Mouse (Mus musculus): ENCODE measurements around the gene Ccr4.
A peak's percentile ranks its signal among the peaks of the same experiment; 100 is the strongest.

Ccr4 gene

DNA sequence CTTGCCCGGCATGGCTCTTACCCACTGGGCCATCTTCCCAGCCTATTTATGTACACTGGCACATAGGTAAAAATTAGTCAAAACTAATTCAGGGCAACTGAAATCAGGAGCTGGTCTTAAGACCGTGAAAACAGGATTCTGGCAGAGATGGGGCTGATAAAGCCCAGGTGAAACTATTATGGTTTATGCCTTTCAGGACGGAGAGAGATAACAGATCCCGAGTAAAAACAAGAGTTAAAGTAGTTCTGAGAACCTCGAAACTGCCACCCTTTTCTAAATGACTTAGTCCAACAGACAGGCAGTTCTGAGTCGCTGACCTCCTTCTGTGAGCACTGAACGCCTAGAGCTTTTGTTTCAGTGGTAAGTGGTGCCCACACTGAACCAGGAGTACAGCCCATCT is 32.8 kb downstream of the Ccr4 start:
- DNase-seq (ENCODE audit: low read depth, low spot score) = no peak

DNA sequence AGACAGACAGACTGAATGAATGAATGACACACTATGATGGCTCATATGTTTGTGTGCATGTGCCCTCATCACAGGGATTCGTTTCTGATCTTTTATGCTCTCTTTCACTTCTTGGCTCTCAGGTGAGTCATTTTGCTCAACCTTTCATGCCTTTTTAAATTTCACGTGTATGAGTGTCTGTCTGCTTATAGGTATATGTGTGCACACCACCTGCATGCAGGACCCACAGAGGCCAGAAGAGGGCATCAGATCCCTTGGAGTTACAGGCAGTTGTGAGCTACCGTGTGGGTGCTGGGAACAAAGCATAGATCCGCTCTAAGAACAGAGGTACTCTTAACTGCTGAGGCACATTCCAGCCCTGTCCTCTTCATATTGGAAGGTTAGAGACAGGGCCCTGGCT is 36.0 kb downstream of the Ccr4 start:
- DNase-seq (ENCODE audit: low read depth, low spot score) = no peak

DNA sequence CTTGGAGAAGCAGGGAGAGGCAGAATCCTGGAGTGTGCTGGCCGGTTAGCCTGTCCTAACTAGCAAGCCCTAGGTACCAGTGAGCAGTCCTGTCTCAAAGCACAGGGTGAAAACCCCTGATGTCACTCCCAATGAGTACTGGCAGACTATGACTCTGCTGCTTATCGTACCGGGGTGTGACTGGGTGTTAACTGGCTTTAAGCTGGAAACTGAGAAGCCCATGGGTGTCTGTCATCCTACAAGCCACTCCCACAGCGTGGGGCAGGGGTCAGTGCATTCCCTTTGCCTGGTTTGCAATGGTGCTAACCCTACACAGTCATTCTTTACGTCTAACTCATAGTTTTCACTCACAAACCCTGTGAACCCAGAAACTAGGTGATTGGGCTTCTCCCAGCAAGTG is 36.5 kb downstream of the Ccr4 start:
- DNase-seq (ENCODE audit: low read depth, low spot score) = no peak

DNA sequence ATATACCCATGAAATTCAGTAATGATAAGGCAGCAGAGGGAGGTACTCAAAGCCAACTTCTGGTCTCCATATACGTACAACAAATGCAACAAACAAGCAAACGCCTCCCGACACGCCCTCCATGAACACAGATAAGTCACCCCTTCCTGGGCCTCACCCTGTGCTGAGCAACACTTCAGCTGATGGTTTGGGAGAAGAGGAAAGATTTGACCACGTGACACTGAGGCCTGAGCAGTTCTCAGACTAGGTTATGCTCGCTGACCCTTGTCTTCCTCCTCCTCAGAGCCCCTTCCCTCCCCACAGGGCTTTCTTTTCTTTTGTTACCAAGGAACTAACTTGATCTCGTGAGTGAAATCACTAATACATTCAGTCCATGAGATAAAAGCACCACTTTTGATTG is 37.8 kb downstream of the Ccr4 start:
- DNase-seq (ENCODE audit: low read depth, low spot score) = no peak

DNA sequence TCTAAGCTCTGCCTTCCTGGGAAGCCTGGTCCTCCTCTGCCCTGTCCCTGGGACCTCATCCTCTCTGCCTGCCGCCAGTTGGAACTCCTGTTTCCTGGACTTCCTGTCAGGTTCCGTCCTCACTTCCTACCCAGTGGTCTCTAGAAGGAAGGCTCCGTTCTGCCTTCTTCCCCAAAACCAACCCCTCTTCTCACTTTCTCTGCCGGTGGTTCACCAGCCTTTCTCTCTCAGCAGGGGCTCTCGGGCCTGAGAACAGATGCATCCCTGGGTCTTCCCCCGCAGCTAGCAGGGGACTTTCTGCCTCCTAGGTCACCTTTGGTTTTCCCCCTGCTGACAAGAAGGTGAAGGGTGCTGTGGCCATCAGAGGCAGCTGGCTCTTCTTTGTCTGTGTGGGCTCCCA is 39.3 kb downstream of the Ccr4 start:
- DNase-seq (ENCODE audit: low read depth, low spot score) = no peak

DNA sequence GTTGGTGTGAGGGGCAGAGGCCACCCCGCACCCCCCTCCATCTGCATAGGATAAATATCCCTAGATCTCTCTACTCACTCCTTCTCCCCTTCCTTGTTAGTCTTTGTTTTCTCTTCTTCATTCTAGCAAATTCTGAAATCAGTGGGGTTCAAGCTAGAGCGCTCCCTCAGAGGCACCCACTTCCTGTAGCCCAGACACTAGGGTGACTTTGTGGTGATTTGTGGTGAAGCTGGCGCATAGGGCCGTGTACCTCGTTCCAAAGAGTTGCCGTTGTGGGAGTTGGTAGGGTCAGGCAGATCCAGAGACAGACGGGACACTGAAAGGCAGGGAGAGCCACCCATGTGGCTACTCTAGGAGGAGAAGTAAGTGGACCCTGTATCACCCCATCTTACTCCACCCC is 42.1 kb downstream of the Ccr4 start:
- peak; percentile 40 for DNase-seq (ENCODE audit: low read depth, low spot score)

DNA sequence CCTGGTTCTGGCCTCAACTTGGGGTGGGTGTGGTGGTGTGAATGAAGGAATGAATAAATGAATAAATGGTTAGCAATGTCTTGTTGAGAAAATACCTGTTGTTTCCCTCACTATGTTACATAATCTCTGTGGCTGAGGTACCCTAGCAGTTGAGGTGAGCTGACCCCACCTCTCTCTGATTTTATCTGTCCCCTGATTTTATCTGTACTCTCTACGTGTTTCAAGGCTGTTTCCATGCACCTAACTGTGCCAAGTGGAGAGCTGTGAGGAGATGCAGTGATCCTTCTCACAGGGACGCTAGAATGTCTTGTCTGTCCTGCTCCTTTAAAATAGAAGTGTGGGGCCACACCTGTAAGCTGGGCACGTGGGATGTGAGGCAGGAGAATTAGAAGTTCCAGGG is 46.3 kb downstream of the Ccr4 start:
- no peak for DNase-seq (ENCODE audit: low read depth, low spot score)

DNA sequence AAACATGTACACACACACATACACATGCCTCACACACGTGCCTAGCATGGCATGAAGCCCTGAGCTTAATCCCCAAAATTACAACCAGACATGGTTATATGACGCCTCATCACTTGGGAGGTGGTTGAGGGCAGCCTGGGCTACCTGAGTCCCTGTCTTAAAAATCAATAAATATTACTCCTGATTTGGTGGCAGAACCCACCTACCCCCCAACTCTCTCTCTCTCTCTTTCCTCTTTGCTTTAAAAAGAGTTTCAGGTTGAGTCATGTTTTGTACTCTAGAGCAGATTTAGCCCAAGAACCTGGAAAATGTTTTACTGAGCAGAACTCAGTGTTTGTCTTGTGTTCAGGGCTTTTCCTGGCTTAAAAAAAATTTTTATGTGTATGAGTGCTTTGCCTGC is 49.3 kb downstream of the Ccr4 start:
- no peak for DNase-seq (ENCODE audit: low read depth, low spot score)

DNA sequence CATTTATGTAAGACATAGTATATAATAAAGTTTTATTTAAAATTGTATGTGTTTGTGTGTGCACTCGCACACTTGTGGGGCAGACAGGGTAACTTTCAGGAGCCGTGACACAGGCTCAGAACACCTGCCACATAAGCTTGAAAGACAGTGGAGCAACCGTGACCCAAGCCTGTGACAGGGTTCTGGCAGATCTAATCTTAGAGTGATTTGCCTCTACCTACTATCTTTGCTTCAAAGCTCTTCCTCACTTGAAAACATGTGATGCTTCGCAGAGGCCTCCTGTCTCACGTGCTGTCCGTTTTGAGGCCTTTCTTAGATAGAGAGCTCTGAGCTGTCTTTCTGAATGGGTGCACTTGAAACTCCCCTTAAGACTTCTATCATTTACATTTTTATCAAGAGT is 52.3 kb downstream of the Ccr4 start:
- DNase-seq (ENCODE audit: low read depth, low spot score) = peak; percentile 59

DNA sequence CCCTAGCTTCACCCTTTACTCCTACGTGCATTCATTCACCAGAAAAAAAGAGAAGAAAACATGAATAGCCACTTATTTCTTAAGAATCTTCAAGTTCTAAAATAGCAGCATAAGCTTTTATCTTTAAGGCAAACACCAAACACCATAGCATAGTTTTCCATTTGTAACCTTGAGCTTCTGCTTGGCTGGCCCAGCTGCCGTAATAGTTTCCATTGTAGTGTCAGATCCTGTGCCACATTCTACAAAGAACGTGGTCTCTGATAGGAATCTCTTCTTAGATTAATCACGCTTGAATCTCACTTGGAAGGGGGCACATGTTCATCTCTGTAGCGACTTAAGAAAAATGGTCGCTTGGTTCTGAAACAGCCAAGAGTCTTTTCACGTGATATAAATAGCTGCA is 53.1 kb downstream of the Ccr4 start:
- peak; percentile 81 for DNase-seq (ENCODE audit: low read depth, low spot score)

DNA sequence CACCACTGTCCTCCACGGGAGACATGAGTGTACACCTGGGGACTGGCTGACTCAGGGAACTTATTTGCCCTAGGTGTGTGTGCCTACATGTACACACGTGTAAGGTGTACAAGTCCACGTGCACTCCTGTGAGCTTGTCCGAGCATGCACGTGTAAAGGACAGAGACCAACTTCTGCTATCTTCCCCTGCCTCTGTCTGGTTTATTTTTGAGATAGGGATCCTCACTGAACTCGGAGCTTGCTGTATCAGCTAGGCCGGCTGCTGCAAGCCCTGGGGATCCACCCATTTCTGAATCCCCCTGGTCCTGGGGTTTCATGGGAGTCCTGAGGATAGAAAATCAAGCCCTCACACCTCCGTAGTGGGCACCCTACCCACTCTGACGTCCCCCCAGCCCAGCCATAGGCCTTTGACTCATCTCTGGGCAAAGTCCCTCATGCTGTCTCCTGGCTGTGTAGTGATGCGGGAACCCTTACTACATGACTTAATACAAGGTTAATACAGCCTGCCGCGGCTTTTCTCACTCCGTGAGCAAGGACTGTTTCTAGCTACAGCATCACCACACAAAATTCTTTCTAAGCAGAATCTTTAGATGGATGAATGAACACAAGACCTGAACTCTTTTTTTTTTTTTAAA is 55.5 kb downstream of the Ccr4 start:
- no peak for DNase-seq (ENCODE audit: low read depth, low spot score)

DNA sequence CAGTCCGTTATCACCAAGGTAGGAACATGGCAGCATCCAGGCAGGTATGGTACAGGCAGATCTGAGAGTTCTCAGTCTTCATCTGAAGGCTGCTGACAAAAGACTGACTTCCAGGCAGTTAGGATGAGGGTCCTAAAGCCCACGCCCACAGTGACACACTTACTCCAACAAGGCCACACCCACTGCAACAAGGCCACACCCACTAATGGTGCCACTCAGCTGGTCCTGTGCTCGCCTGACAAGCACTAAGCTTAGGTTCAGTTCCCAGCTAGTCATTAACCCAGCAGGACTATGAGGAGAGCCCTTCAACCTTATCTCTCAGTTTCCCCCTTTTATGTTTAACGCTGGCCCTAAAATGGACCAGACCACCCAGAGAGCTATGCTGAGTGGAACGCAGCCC is 56.0 kb downstream of the Ccr4 start:
- DNase-seq (ENCODE audit: low read depth, low spot score) = no peak

DNA sequence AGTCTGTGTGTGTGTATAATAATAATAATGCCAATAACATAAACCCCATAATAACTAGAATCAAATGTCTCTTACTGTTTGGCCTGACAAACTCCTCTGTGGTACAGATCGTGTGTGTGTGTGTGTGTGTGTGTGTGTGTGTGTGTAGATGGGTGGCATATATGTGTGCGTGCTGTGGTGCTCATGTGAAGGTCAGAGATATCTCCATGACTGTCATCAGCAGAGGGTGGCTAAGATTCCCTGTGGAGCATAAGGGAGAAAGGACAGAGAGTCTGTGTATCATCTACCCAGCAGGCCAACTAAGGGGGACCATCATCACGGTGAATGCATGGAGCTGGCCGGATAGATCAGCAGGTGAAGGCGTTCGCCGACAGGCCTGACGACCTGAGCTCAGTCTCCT is 57.8 kb downstream of the Ccr4 start:
- DNase-seq (ENCODE audit: low read depth, low spot score) = no peak

DNA sequence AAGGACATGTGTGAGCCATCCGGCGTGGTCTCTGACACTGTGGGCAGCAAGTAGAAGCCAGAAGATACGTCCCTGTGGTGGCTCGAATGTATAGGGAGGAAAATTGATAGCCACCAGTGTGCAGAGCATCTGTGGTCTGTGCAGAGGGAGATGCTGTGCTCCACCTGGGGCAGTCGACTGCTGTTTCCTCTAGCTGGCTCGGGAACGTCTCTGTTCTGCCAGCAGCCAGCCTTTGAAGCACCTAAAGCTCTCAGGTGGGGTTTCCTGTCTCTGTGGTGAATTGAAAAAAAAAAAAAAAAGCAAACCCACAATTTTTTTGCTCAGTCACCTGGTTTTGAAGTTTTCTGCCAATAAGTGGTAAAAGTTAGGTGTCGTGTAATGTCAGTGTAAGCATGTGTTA is 61.4 kb downstream of the Ccr4 start:
- DNase-seq (ENCODE audit: low read depth, low spot score) = peak; percentile 86

DNA sequence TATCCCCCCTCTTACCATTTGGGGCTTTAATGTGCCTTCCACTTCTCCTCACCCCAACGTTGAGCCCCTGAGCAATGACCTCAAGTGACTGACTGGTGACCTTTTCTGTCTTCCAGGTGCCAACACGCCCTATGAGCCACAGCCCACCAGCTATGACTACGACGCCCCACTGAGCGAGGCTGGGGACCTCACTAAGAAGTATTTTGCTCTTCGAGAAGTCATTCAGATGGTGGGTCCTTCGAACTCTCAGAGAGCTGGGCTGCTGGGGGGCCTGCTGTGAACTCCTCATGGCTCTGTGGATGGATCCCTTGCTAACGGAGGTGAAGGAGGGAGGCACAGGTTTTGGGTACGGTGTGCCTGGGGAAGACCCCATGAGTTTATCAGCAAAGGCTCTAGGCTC is 61.8 kb downstream of the Ccr4 start:
- DNase-seq (ENCODE audit: low read depth, low spot score) = no peak

DNA sequence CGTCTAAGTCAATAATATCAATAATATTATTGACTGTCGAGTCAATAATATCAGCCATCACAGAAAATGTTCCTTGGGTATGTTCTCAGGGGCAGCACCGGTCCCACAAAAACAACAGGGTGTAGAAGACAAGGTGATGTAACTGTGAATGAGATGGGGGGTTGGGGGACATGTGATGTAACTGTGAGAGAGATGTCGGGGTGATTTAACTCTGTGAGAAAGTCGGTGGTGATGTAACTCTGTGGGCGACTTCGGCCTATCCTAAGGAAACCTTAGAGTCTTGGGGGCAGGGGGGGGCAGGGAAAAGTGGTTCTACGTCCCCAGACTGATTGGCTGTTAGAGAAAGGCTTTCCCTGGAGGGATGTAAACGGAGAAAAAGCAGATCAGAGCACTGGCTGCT is 62.5 kb downstream of the Ccr4 start:
- no peak for DNase-seq (ENCODE audit: low read depth, low spot score)

DNA sequence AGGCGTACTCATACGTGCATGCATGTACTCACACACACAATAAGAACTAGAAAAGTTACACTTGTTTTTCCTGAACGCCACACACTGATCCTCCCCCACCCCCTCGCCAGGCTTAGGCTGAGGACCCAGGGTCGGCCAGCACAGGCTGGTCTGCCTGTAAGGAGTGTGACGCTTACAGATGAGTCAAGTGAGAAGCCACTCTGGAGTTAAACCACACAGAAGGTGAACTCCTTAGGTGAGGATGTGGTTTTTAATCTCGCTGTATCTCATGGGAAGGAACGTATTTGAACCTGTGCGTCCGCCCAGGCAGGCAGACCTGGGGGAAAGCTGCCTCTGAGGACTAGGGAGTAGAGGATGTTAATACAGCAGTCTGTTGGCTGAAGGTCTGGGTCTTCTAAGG is 64.2 kb downstream of the Ccr4 start:
- peak; percentile 82 for DNase-seq (ENCODE audit: low read depth, low spot score)
